In genomic region chr1:166843397-166843877, GRCm38 (mm10) we compare ENCODE assay signal across 8 mouse cellular contexts.
DNase-seq lines count a peak whose midpoint lies in the region; ATAC-seq lines count a peak whose summit lies in the region.

No protein-coding gene starts in this region.

- 0 out of 2 replicates have a peak, but pooled peaks have one; percentile 24 for ATAC-seq in kidney, embryonic 14.5 days (ENCODE audit: low FRiP score, low TSS enrichment)
- no peak for ATAC-seq in activated CD4-positive, CD25-positive, alpha-beta regulatory T cell, adult 4 months

- under 1% methylated on average over 11 of the region's 11 CpGs for WGBS in kidney, embryonic 14.5 days

- H3K4me3 ChIP-seq in kidney, embryonic 14.5 days (ENCODE audit: low read length): peak overlapping the region; percentile 7; the same call in 1 of the 2 replicates

- no peaks in the 10 kb centered on the region for H3K27me3 ChIP-seq in kidney, embryonic 14.5 days (ENCODE audit: control insufficient read depth, insufficient read depth, low read length)

- H3K9ac ChIP-seq in kidney, embryonic 14.5 days (ENCODE audit: low read depth, low read length): no peak overlapping the region

- H3K9me3 ChIP-seq in kidney, embryonic 14.5 days (ENCODE audit: control insufficient read depth, low read length): no peaks in the 10 kb centered on the region

- 0 out of 2 replicates have a peak, but pooled peaks cover 4% of the 10 kb centered on the region for H3K4me1 ChIP-seq in kidney, embryonic 14.5 days (ENCODE audit: control insufficient read depth, insufficient read depth, low read length)

- H3K27ac ChIP-seq in kidney, embryonic 14.5 days (ENCODE audit: low read depth, low read length): no peak overlapping the region

- DNase-seq in adrenal gland, adult (ENCODE audit: inconsistent age in 2 of 2, low spot score in 1 of 2): peak; percentile 8 to 56
- DNase-seq in adrenal gland, postnatal 25 days: no peak
- peak; percentile 68 for DNase-seq in MN1 (ENCODE audit: low spot score)
- DNase-seq in forelimb bud, embryonic 11.5 days (ENCODE audit: low read depth, low spot score): peak; percentile 20
- peak; percentile 2 for DNase-seq in naive thymus-derived CD4-positive, alpha-beta T cell, adult 2 months (ENCODE audit: low read depth)
- DNase-seq in right cerebral cortex, postnatal 25 days: no peak

- no peaks in the 10 kb centered on the region for H3K36me3 ChIP-seq in kidney, embryonic 14.5 days (ENCODE audit: control insufficient read depth, insufficient read depth, low read length)

- peak overlapping the region; percentile 30 for H3K4me2 ChIP-seq in kidney, embryonic 14.5 days (replicated peaks; ENCODE audit: low read depth, low read length)

Comparison
In these comparisons a context has a peak if more than half of its experiments do, and no peak if none do; other contexts are left out.
1. DNase-seq: peak in adrenal gland, adult (2 of 2), MN1 (single experiment), forelimb bud, embryonic 11.5 days (single experiment) and naive thymus-derived CD4-positive, alpha-beta T cell, adult 2 months (single experiment); none in adrenal gland, postnatal 25 days (single experiment) and right cerebral cortex, postnatal 25 days (single experiment).